Mouse (Mus musculus) cerebellum, adult 2 months (tissue): ENCODE data around the gene Rab6a.

Experiments used
- CTCF ChIP-seq: fragments of 200-500 bp; IDR thresholded peaks from 2 replicates; pipeline ENCODE4 v1.5.1; 2011; ENCODE audit warnings: low read depth, mild to moderate bottlenecking, control low read depth, low read length, moderate library complexity, borderline replicate concordance; ENCODE audit not compliant: insufficient read depth
- POLR2A ChIP-seq: fragments of 200-500 bp; IDR thresholded peaks from 2 replicates; pipeline ENCODE4 v1.6.1; 2011; ENCODE audit warnings: low read length, control low read depth, borderline replicate concordance; ENCODE audit not compliant: insufficient read depth

DNA sequence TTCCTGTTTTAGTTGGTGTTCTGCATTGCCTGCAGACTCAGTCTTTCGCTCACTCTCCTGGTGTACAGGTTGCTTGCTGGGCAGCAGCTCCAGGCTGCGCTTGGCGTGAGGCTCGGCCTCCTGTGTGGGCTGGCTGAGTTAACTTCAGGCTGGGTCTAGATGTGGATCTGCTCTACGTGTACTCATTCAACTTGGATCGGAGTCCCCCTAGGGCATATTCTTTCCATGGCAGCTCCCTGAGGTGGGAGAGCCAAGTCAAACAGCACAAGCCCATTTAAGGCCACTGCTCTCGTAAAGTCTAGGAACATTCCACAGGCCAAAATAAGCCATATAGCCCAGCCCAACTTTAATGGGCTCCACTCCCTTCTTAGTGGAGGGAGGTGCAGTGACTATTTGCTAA is 81.3 kb downstream of the Rab6a start:
- TF ChIP-seq POLR2A (no peak), CTCF (no peak)
